In the genomic region with DNA sequence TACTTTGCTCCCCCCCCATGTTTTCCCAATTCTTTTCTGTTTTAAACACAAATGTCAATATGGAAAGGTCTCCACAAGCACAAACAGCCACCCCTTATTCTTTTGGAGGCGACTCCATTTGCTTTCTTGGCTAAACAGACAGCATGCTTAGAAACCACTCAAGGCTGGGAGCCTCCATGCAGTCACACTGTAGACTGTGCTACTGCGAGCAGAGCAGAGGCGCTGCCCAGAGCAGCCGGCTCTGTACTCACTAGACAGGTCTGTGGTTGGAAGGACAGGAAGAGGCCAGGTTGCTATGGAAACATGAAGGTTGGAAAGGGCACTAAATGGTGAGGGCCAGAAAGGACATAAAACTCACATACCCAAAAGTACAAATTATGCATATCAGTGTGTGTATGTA, we compare ENCODE assay signal across 17 mouse cellular contexts. TPM values are rescaled to one million over a fixed set of nuclear protein-coding genes. Genes with fewer than 3 reads are reported as not detected.
DNase-seq lines count a peak whose midpoint lies in the region; ATAC-seq and TF ChIP-seq lines count a peak whose summit lies in the region.
"Had no signal": no experiment of that assay in that cellular context is flagged by ENCODE, and none has a peak within 500 bp of the region (broad histone marks: within the 10 kb centered on the region; RNA-seq: fewer than 3 reads in every experiment).

No protein-coding gene starts in this region.

- H3K27ac ChIP-seq in lung, embryonic 14.5 days (ENCODE audit: low read depth) = no peak overlapping the region
- peak overlapping the region; percentile 81 for H3K27ac ChIP-seq in hindbrain, embryonic 13.5 days
- no peak overlapping the region for H3K27ac ChIP-seq in midbrain, embryonic 11.5 days (ENCODE audit: low read depth, low read length)
- H3K27ac ChIP-seq in liver, postnatal 0 days (ENCODE audit: low read depth) = no peak overlapping the region
- H3K27ac ChIP-seq: gastrocnemius, adult 2 months; heart, adult 2 months; stomach, postnatal 0 days had no signal

- H3K9me3 ChIP-seq in lung, embryonic 14.5 days (ENCODE audit: low read depth, low read length) = no peaks in the 10 kb centered on the region
- no peaks in the 10 kb centered on the region for H3K9me3 ChIP-seq in hindbrain, embryonic 13.5 days
- no peaks in the 10 kb centered on the region for H3K9me3 ChIP-seq in midbrain, embryonic 11.5 days (ENCODE audit: control insufficient read depth, low read length)
- no peaks in the 10 kb centered on the region for H3K9me3 ChIP-seq in liver, postnatal 0 days (ENCODE audit: low read length)

- H3K4me1 ChIP-seq in lung, embryonic 14.5 days (ENCODE audit: insufficient read depth) = no peaks in the 10 kb centered on the region
- peaks cover 60% of the 10 kb centered on the region for H3K4me1 ChIP-seq in hindbrain, embryonic 13.5 days (replicated peaks)
- peaks cover 31% of the 10 kb centered on the region for H3K4me1 ChIP-seq in midbrain, embryonic 11.5 days (ENCODE audit: control insufficient read depth, insufficient read depth, low read length)
- H3K4me1 ChIP-seq in liver, postnatal 0 days (ENCODE audit: insufficient read depth) = no peaks in the 10 kb centered on the region; the same call in 1 of the 2 replicates

- WGBS in lung, embryonic 14.5 days = 26% methylated on average over 4 of the region's 4 CpGs
- WGBS in hindbrain, embryonic 13.5 days = 44% methylated on average over 4 of the region's 4 CpGs
- 59% methylated on average over 4 of the region's 4 CpGs for WGBS in midbrain, embryonic 11.5 days
- WGBS in liver, postnatal 0 days (ENCODE audit: insufficient replicate concordance) = 31% methylated on average over 4 of the region's 4 CpGs

- H3K4me3 ChIP-seq in lung, embryonic 14.5 days (ENCODE audit: low read depth, low read length) = no peak overlapping the region
- no peak overlapping the region for H3K4me3 ChIP-seq in hindbrain, embryonic 13.5 days
- H3K4me3 ChIP-seq in midbrain, embryonic 11.5 days (ENCODE audit: low read depth, low read length) = no peak overlapping the region
- H3K4me3 ChIP-seq in liver, postnatal 0 days (ENCODE audit: low read depth, low read length) = no peak overlapping the region
- H3K4me3 ChIP-seq: gastrocnemius, adult 2 months; heart, adult 2 months had no signal

- DNase-seq in lung, embryonic 14.5 days = peak; percentile 32
- DNase-seq in lung, adult 18-20 months = no peak
- peak; percentile 86 for DNase-seq in midbrain, embryonic 11.5 days (ENCODE audit: low spot score, missing footprints)
- DNase-seq in gastrocnemius, postnatal 14 days = no peak
- no peak for DNase-seq in layer of hippocampus, adult 8-10 months (ENCODE audit: low spot score in 2 of 2)
- no peak for DNase-seq in liver, postnatal 0 days
- DNase-seq: cerebellum, adult 11 months; cerebellum, postnatal 25 days; gastrocnemius, adult 2 months; heart, adult 2 months; kidney, adult 9 months; kidney, postnatal 36 days; right cerebral cortex, postnatal 25 days had no signal

- H3K9ac ChIP-seq in lung, embryonic 14.5 days = no peak overlapping the region
- no peak overlapping the region for H3K9ac ChIP-seq in hindbrain, embryonic 13.5 days
- no peak overlapping the region for H3K9ac ChIP-seq in midbrain, embryonic 11.5 days (ENCODE audit: low read length)
- no peak overlapping the region for H3K9ac ChIP-seq in liver, postnatal 0 days (replicated peaks)

- TF ChIP-seq EP300 in liver, postnatal 0 days (IDR thresholded peaks at IDR 0.05; ENCODE audit: low read depth) = no peak

- TF ChIP-seq CTCF in lung, embryonic 14.5 days (IDR thresholded peaks at IDR 0.05; ENCODE audit: low read depth) = no peak
- TF ChIP-seq CTCF in liver, postnatal 0 days (IDR thresholded peaks at IDR 0.05; ENCODE audit: low read depth) = no peak

- no peak overlapping the region for H3K4me2 ChIP-seq in lung, embryonic 14.5 days
- no peak overlapping the region for H3K4me2 ChIP-seq in hindbrain, embryonic 13.5 days
- H3K4me2 ChIP-seq in midbrain, embryonic 11.5 days = no peak overlapping the region
- H3K4me2 ChIP-seq in liver, postnatal 0 days (ENCODE audit: low read depth, low read length) = no peak overlapping the region
- H3K4me2 ChIP-seq: liver, embryonic 11.5 days had no signal

- intact Hi-C loops in gastrocnemius, postnatal 14 days (cut with DNase I; ENCODE audit: low total_unique reads) = no loop called here

- H3K36me3 ChIP-seq in lung, embryonic 14.5 days (ENCODE audit: insufficient read depth) = no peaks in the 10 kb centered on the region
- peaks cover 51% of the 10 kb centered on the region for H3K36me3 ChIP-seq in hindbrain, embryonic 13.5 days
- H3K36me3 ChIP-seq in midbrain, embryonic 11.5 days (ENCODE audit: control insufficient read depth, insufficient read depth, low read length) = no peaks in the 10 kb centered on the region
- no peaks in the 10 kb centered on the region for H3K36me3 ChIP-seq in liver, postnatal 0 days (replicated peaks; ENCODE audit: insufficient read depth, low read length)

- no peak for ATAC-seq in lung, embryonic 14.5 days (ENCODE audit: insufficient read depth)
- no peak for ATAC-seq in hindbrain, embryonic 13.5 days (ENCODE audit: low FRiP score)
- ATAC-seq in midbrain, embryonic 11.5 days (ENCODE audit: low FRiP score) = no peak; the same call in 1 of the 2 replicates
- no peak for ATAC-seq in liver, postnatal 0 days
- ATAC-seq: lung, postnatal 0 days had no signal

- no peaks in the 10 kb centered on the region for H3K27me3 ChIP-seq in lung, embryonic 14.5 days (ENCODE audit: insufficient read depth, low read length)
- H3K27me3 ChIP-seq in hindbrain, embryonic 13.5 days = no peaks in the 10 kb centered on the region
- no peaks in the 10 kb centered on the region for H3K27me3 ChIP-seq in midbrain, embryonic 11.5 days (ENCODE audit: control insufficient read depth, insufficient read depth, low read length)
- H3K27me3 ChIP-seq in liver, postnatal 0 days (ENCODE audit: insufficient read depth, low read length) = no peaks in the 10 kb centered on the region

RNA-seq across cellular contexts. Expression of a gene that starts 48.9 kb away (rescaled TPM):
- 2.1 and 3.0 TPM in 2 replicates for polyA plus RNA-seq in lung, embryonic 14.5 days (2014; fragmentation: Nextera tagmentation; extraction: Ambion mirVana)
- polyA plus RNA-seq in hindbrain, embryonic 13.5 days (2015; fragmentation: Nextera tagmentation; extraction: Ambion mirVana) = 2.2 and 2.5 TPM in 2 replicates
- polyA plus RNA-seq in midbrain, embryonic 11.5 days (2014; fragmentation: Nextera tagmentation; extraction: Ambion mirVana) = 2.1 and 3.2 TPM in 2 replicates
- 1 to 10 TPM in 1 of 2 experiments, under 1 TPM in 1; 0.86 to 1.2 TPM for total RNA-seq in gastrocnemius, postnatal 14 days (2021)
- 1 to 10 TPM; 1.6 to 2.6 (median 2.3) TPM for total RNA-seq in layer of hippocampus, adult 8-10 months (2022)
- 0.09 and 0.15 TPM in 2 replicates for polyA plus RNA-seq in liver, postnatal 0 days (2015; fragmentation: Nextera tagmentation; extraction: Ambion mirVana)

Comparison
In these comparisons a context has a peak if more than half of its experiments do, and no peak if none do; other contexts are left out.
1. DNase-seq: peak in lung, embryonic 14.5 days (single experiment) and midbrain, embryonic 11.5 days (single experiment); none in lung, adult 18-20 months (0 of 2), gastrocnemius, postnatal 14 days (single experiment), layer of hippocampus, adult 8-10 months (0 of 2) and liver, postnatal 0 days (single experiment).